Mouse (Mus musculus) megakaryocyte-erythroid progenitor cell, adult 5 weeks (primary cell): Measurements from ENCODE around the gene Ptdss2. TPM values are rescaled to one million over a fixed set of nuclear protein-coding genes. Genes with fewer than 3 reads are reported as not detected.

ENCODE experiments used
- polyA plus RNA-seq: library from polyadenylated mRNA; stranded (reverse); fragments of >175 nt; gene quantifications from 2 replicates; pipeline ENCODE4 v1.2.3, GENCODE M21; 2012

Gene Ptdss2
- 57.1 and 69.8 TPM in 2 replicates for polyA plus RNA-seq

GRCm38 (mm10) chr7:141122245-141122644, at the start of gene Ptdss2:
Ptdss2 (plus strand) TSS chr7:141122382.

GRCm38 (mm10) chr7:141077841-141078240, 44.3 kb upstream of the Ptdss2 start, which contains the start of gene Pkp3:
Pkp3 (plus strand) TSS chr7:141078218.

GRCm38 (mm10) chr7:141099911-141100691, 22.1 kb upstream of the Ptdss2 start, which contains the start of gene Sigirr:
Sigirr (minus strand) TSS chr7:141100572.

GRCm38 (mm10) chr7:141117636-141118035, 4.5 kb upstream of the Ptdss2 start, which contains the start of gene Ano9:
Ano9 (minus strand) TSS chr7:141117806.

GRCm38 (mm10) chr7:141172116-141173006, 50.2 kb downstream of the Ptdss2 start, which contains the start of gene Rnh1:
Rnh1 (minus strand) TSS chr7:141172857.

GRCm38 (mm10) chr7:141193948-141194347, 71.8 kb downstream of the Ptdss2 start, which contains the start of the genes Hras and Lrrc56:
Hras (minus strand) TSS chr7:141194005.
Lrrc56 (plus strand) TSS chr7:141194157.

Other genes starting within 250 kb of the Ptdss2 start
- 72.0 and 88.0 TPM in 2 replicates for gene Psmd13, start 240.4 kb upstream of the Ptdss2 start, polyA plus RNA-seq
- 87.3 and 88.0 TPM in 2 replicates for gene Sirt3, start 240.1 kb upstream of the Ptdss2 start, polyA plus RNA-seq
- gene Cox8b, start 221.9 kb upstream of the Ptdss2 start, polyA plus RNA-seq = not detected in 2 replicates
- 0.11 and 0.89 TPM in 2 replicates for gene Nlrp6, start 201.5 kb upstream of the Ptdss2 start, polyA plus RNA-seq
- 12.1 and 13.0 TPM in 2 replicates for gene Pgghg, start 181.0 kb upstream of the Ptdss2 start, polyA plus RNA-seq
- 0.30 and 0.40 TPM in 2 replicates for gene Ifitm5, start 172.1 kb upstream of the Ptdss2 start, polyA plus RNA-seq
- not detected in 2 replicates for gene Gm45717, start 166.4 kb upstream of the Ptdss2 start, polyA plus RNA-seq
- gene Ifitm2, start 166.4 kb upstream of the Ptdss2 start, polyA plus RNA-seq = 395 and 470 TPM in 2 replicates
- 21.2 and 24.3 TPM in 2 replicates for gene Ifitm1, start 155.2 kb upstream of the Ptdss2 start, polyA plus RNA-seq
- gene Ifitm3, start 111.6 kb upstream of the Ptdss2 start, polyA plus RNA-seq = 34.6 and 44.1 TPM in 2 replicates
- gene Ifitm6, start 104.5 kb upstream of the Ptdss2 start, polyA plus RNA-seq = 2.4 and 4.7 TPM in 2 replicates
- gene Gm17387, start 93.3 kb upstream of the Ptdss2 start, polyA plus RNA-seq = not detected in 2 replicates
- 5.3 and 7.4 TPM in 2 replicates for gene B4galnt4, start 61.3 kb upstream of the Ptdss2 start, polyA plus RNA-seq
- 5.2 and 6.1 TPM in 2 replicates for gene Pkp3, start 44.2 kb upstream of the Ptdss2 start, polyA plus RNA-seq
- gene Sigirr, start 21.8 kb upstream of the Ptdss2 start, polyA plus RNA-seq = 25.0 and 28.0 TPM in 2 replicates
- not detected in 2 replicates for gene Ano9, start 4.6 kb upstream of the Ptdss2 start, polyA plus RNA-seq
- gene Rnh1, start 50.5 kb downstream of the Ptdss2 start, polyA plus RNA-seq = 24.0 and 25.0 TPM in 2 replicates
- gene Hras, start 71.6 kb downstream of the Ptdss2 start, polyA plus RNA-seq = 41.0 and 48.4 TPM in 2 replicates
- gene Lrrc56, start 71.8 kb downstream of the Ptdss2 start, polyA plus RNA-seq = 6.8 and 8.0 TPM in 2 replicates
- 0.20 and 0.49 TPM in 2 replicates for gene Lmntd2, start 91.7 kb downstream of the Ptdss2 start, polyA plus RNA-seq
- 13.1 and 15.1 TPM in 2 replicates for gene Rassf7, start 93.5 kb downstream of the Ptdss2 start, polyA plus RNA-seq
- 130 and 156 TPM in 2 replicates for gene Phrf1, start 106.4 kb downstream of the Ptdss2 start, polyA plus RNA-seq
- 47.5 and 78.3 TPM in 2 replicates for gene Irf7, start 144.1 kb downstream of the Ptdss2 start, polyA plus RNA-seq
- 0.04 TPM in 1 of 2 replicates, not detected in the other for gene Cdhr5, start 154.4 kb downstream of the Ptdss2 start, polyA plus RNA-seq
- not detected in 2 replicates for gene Sct, start 156.8 kb downstream of the Ptdss2 start, polyA plus RNA-seq
- 0.03 TPM in 1 of 2 replicates, not detected in the other for gene Drd4, start 169.6 kb downstream of the Ptdss2 start, polyA plus RNA-seq
- 77.8 and 93.7 TPM in 2 replicates for gene Deaf1, start 205.3 kb downstream of the Ptdss2 start, polyA plus RNA-seq
- gene Tmem80, start 205.4 kb downstream of the Ptdss2 start, polyA plus RNA-seq = 11.4 and 11.9 TPM in 2 replicates
- 0.39 and 1.3 TPM in 2 replicates for gene Eps8l2, start 216.5 kb downstream of the Ptdss2 start, polyA plus RNA-seq